Mouse (Mus musculus) ES-Bruce4 (cell line): ENCODE measurements around the gene Tex12.

ENCODE experiments used
- CTCF ChIP-seq: IDR thresholded peaks from one replicate; pipeline ENCODE4 v1.8.1; 2011; ENCODE audit warnings: low read depth, low read length
- EP300 ChIP-seq: IDR thresholded peaks from 2 replicates; pipeline ENCODE4 v1.6.1; 2011; ENCODE audit warnings: low read depth, low read length; ENCODE audit not compliant: insufficient read depth
- POLR2A ChIP-seq: IDR thresholded peaks from one replicate; pipeline ENCODE4 v1.8.1; 2011; ENCODE audit warnings: low read length; ENCODE audit not compliant: insufficient read depth

DNA sequence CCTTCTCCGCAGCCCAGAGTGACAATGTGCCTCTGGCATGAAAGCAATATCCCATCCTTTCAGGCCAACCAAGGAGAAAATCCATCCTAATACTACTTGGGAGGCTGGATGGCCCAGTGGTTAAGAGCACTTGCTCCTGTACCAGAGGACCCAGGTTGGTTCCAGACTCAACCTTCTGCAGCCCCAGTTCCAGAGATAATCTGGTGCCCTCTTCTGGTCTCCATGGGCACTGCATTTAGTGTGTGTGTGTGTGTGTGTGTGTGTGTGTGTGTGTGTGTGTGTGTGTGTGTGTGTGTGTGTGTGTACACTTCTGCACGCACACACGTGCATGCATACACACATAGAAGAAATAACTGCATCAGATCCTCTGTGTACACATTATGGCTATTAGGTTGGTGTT, 32.4 kb upstream of the Tex12 start:
- no peak for TF ChIP-seq POLR2A
- TF ChIP-seq CTCF, result peak; percentile 56
- TF ChIP-seq EP300, result no peak
